Mouse (Mus musculus) layer of hippocampus, postnatal 25 days (tissue): ENCODE measurements at regions not wholly inside any gene's neighbourhood (a gene's known extent, or its start where the extent isn't known, plus 50 kb on each side); places are given as distances from the start of the nearest gene placed in this dataset.

ENCODE experiments used
- DNase-seq, 2 experiments: peaks; one replicate each; pipeline ENCODE4 v3.0.0; 2022; ENCODE audit warnings: mixed read lengths in 2 of 2, low spot score in 1 of 2; ENCODE audit errors: extremely low spot score in 1 of 2

GRCm38 (mm10) chr2:67107274-67107673, 306.3 kb upstream of the Gm21830 start:
- DNase-seq: no peak

GRCm38 (mm10) chr2:67089418-67089817, 304.7 kb upstream of the Scn7a start:
- DNase-seq: peak in 1 of 2 experiments; percentile 7

GRCm38 (mm10) chr2:67068944-67069343, 284.2 kb upstream of the Scn7a start:
- no peak for DNase-seq
